Mouse (Mus musculus): Measurements from ENCODE around the gene Ust.

DNA sequence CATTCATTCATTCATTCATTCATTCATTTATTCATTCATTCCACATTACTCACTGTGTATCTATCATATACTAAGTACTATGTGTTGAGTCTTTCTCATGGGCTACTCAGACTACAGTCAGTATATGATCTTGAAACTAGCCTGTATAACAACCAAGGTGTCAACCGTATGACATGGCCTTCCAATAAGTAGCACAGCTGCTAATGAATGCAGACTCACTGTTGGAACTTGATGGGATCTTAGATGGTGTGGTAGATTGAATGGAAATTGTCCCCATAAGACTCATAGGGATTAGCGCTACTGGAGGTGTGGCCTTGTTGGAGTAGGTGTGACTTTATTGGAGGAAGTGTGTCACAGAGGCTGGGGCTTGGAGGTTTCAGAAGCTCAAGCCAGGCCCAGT is 38.8 kb downstream of the Ust start:
- TF ChIP-seq CTCF (IDR thresholded peaks at IDR 0.05; ENCODE audit: borderline replicate concordance, insufficient read depth, low read length): no peak
- TF ChIP-seq POLR2A (IDR thresholded peaks at IDR 0.05; ENCODE audit: low read depth, low read length): no peak
